Mouse (Mus musculus) E14TG2a.4 (cell line): ENCODE data around the gene Bpifa5.

Source experiments
- CTCF ChIP-seq: conservative IDR thresholded peaks from 2 replicates; pipeline ENCODE4 v1.5.1; 2014; ENCODE audit warnings: low read length
- NANOG ChIP-seq: IDR thresholded peaks from 2 replicates; pipeline ENCODE4 v1.6.1; 2014; ENCODE audit warnings: borderline replicate concordance, low read length, mixed read lengths
- POU5F1 ChIP-seq: IDR thresholded peaks from 2 replicates; pipeline ENCODE4 v1.6.1; 2014; ENCODE audit warnings: low read length, borderline replicate concordance

- TF ChIP-seq CTCF (no peak), POU5F1 (no peak), NANOG (no peak)
These were observed 23.3 kb downstream of the Bpifa5 start for GRCm38 (mm10) chr2:154185748-154186147.
